Mouse (Mus musculus) small intestine, adult 2 months (tissue): ENCODE measurements around the gene Eng.

Experiments used
- CTCF ChIP-seq: fragments of 200-500 bp; IDR thresholded peaks from 2 replicates; pipeline ENCODE4 v1.5.1; 2012; ENCODE audit warnings: low read depth, mild to moderate bottlenecking, control low read depth, inconsistent platforms, low read length, moderate library complexity, mixed read lengths; ENCODE audit not compliant: insufficient replicate concordance, insufficient read length; ENCODE audit errors: extremely low read depth
- POLR2A ChIP-seq: fragments of 200-500 bp; IDR thresholded peaks from 2 replicates; pipeline ENCODE4 v1.6.1; 2012; ENCODE audit warnings: low read depth, mild to moderate bottlenecking, control low read depth, inconsistent platforms, low read length, moderate library complexity

GRCm38 (mm10) chr2:32639632-32640031 is 6.8 kb upstream of the Eng start:
- no peak for TF ChIP-seq POLR2A
- no peak for TF ChIP-seq CTCF
